ENCODE assay signal across 14 mouse cellular contexts in genomic region chr3:37608926-37609325, GRCm38 (mm10). TPM values are rescaled to one million over a fixed set of nuclear protein-coding genes. Genes with fewer than 3 reads are reported as not detected.
DNase-seq lines count a peak whose midpoint lies in the region; ATAC-seq and TF ChIP-seq lines count a peak whose summit lies in the region.
"Had no signal": no experiment of that assay in that cellular context is flagged by ENCODE, and none has a peak within 500 bp of the region (broad histone marks: within the 10 kb centered on the region; RNA-seq: fewer than 3 reads in every experiment).

No protein-coding gene starts in this region.

- no peak for TF ChIP-seq POLR2A in CH12.LX (IDR thresholded peaks at IDR 0.05; ENCODE audit: low read depth, low read length)

- no peak overlapping the region for H3K9ac ChIP-seq in liver, embryonic 12.5 days
- no peak overlapping the region for H3K9ac ChIP-seq in CH12.LX (ENCODE audit: insufficient read depth, low read depth)
- H3K9ac ChIP-seq in midbrain, embryonic 16.5 days (ENCODE audit: low read depth, low read length) = no peak overlapping the region
- H3K9ac ChIP-seq: forebrain, embryonic 15.5 days; midbrain, embryonic 12.5 days; neural tube, embryonic 13.5 days had no signal

- WGBS in liver, embryonic 12.5 days (ENCODE audit: insufficient replicate concordance) = 71% methylated on average over 4 of the region's 4 CpGs
- WGBS in midbrain, embryonic 16.5 days = 92% methylated on average over 4 of the region's 4 CpGs

- no peak overlapping the region for H3K27ac ChIP-seq in liver, embryonic 12.5 days
- no peak overlapping the region for H3K27ac ChIP-seq in CH12.LX (ENCODE audit: insufficient read depth, low read depth)
- no peak overlapping the region for H3K27ac ChIP-seq in midbrain, embryonic 16.5 days (ENCODE audit: low read length)
- H3K27ac ChIP-seq: forebrain, embryonic 15.5 days; midbrain, embryonic 12.5 days; neural tube, embryonic 13.5 days had no signal

- H3K4me2 ChIP-seq in liver, embryonic 12.5 days = no peak overlapping the region
- no peak overlapping the region for H3K4me2 ChIP-seq in CH12.LX (ENCODE audit: insufficient read depth, low read depth, poor library complexity, severe bottlenecking)
- H3K4me2 ChIP-seq in midbrain, embryonic 16.5 days (ENCODE audit: low read length) = no peak overlapping the region
- H3K4me2 ChIP-seq: forebrain, embryonic 15.5 days; midbrain, embryonic 12.5 days; neural tube, embryonic 13.5 days had no signal

- dilution Hi-C loops in CH12.LX (cut with MboI; ENCODE audit: extremely low pct_ligation_motif_present, extremely low pct_unique_long_range_greater_than_20kb, low sequenced_read_pairs) = no loop called here

- peak; percentile 42 for TF ChIP-seq RAD21 in CH12.LX (IDR thresholded peaks at IDR 0.05; ENCODE audit: low read depth, low read length)

- ATAC-seq in CD4-positive, CD25-positive, alpha-beta regulatory T cell, adult 4 months = no peak
- no peak for ATAC-seq in liver, embryonic 12.5 days
- no peak for ATAC-seq in midbrain, embryonic 16.5 days
- ATAC-seq: forebrain, embryonic 15.5 days; inflammation-experienced regulatory T-cells, adult 6 months had no signal

- in situ Hi-C loops in CH12.LX (cut with MboI; ENCODE audit: low pct_ligation_motif_present, low pct_unique_long_range_greater_than_20kb, low sequenced_read_pairs) = no loop called here

- TF ChIP-seq EP300 in CH12.LX (IDR thresholded peaks at IDR 0.05; ENCODE audit: low read length) = no peak

- peaks cover 4% of the 10 kb centered on the region; the same call in 1 of the 2 replicates for H3K9me3 ChIP-seq in liver, embryonic 12.5 days (replicated peaks)
- H3K9me3 ChIP-seq in CH12.LX (replicated peaks; ENCODE audit: low read length) = peaks cover 2% of the 10 kb centered on the region
- no peaks in the 10 kb centered on the region for H3K9me3 ChIP-seq in midbrain, embryonic 16.5 days (replicated peaks; ENCODE audit: control insufficient read depth, low read length, poor library complexity, severe bottlenecking)
- H3K9me3 ChIP-seq: forebrain, embryonic 15.5 days; midbrain, embryonic 12.5 days; neural tube, embryonic 13.5 days had no signal

- H3K4me3 ChIP-seq in liver, embryonic 12.5 days = no peak overlapping the region
- H3K4me3 ChIP-seq in CH12.LX (replicated peaks in 1 of 3; ENCODE audit: low read depth in 2 of 3, low read length in 2 of 3, poor library complexity in 1 of 3) = no peak overlapping the region
- no peak overlapping the region for H3K4me3 ChIP-seq in midbrain, embryonic 16.5 days (ENCODE audit: low read depth, low read length)
- H3K4me3 ChIP-seq: forebrain, embryonic 15.5 days; midbrain, embryonic 12.5 days; neural tube, embryonic 13.5 days had no signal

- H3K4me1 ChIP-seq in liver, embryonic 12.5 days = 0 out of 2 replicates have a peak, but pooled peaks cover 4% of the 10 kb centered on the region
- peaks cover 0 to 2% of the 10 kb centered on the region in 2 experiments; a peak in 1 of 4 replicates for H3K4me1 ChIP-seq in CH12.LX (ENCODE audit: control insufficient read depth in 1 of 2, insufficient read depth in 2 of 2)
- peaks cover 11% of the 10 kb centered on the region for H3K4me1 ChIP-seq in midbrain, embryonic 16.5 days (ENCODE audit: control insufficient read depth, insufficient read depth, low read length)

- peaks cover 17% of the 10 kb centered on the region; the same call in 1 of the 2 replicates for H3K27me3 ChIP-seq in liver, embryonic 12.5 days (replicated peaks)
- no peaks in the 10 kb centered on the region for H3K27me3 ChIP-seq in CH12.LX (replicated peaks)
- no peaks in the 10 kb centered on the region for H3K27me3 ChIP-seq in midbrain, embryonic 16.5 days (ENCODE audit: control insufficient read depth, insufficient read depth, low read depth, low read length)
- H3K27me3 ChIP-seq: forebrain, embryonic 15.5 days; midbrain, embryonic 12.5 days; neural tube, embryonic 13.5 days had no signal

- no peaks in the 10 kb centered on the region for H3K79me2 ChIP-seq in CH12.LX (replicated peaks; ENCODE audit: control insufficient read depth, extremely low read depth, insufficient read depth, poor library complexity, severe bottlenecking)

- H3K36me3 ChIP-seq in liver, embryonic 12.5 days = no peaks in the 10 kb centered on the region
- H3K36me3 ChIP-seq in CH12.LX (replicated peaks in 1 of 2; ENCODE audit: control insufficient read depth in 1 of 2, insufficient read depth in 1 of 2, low read length in 1 of 2) = no peaks in the 10 kb centered on the region
- H3K36me3 ChIP-seq in midbrain, embryonic 16.5 days (ENCODE audit: control insufficient read depth, insufficient read depth, low read length) = no peaks in the 10 kb centered on the region
- H3K36me3 ChIP-seq: forebrain, embryonic 15.5 days; midbrain, embryonic 12.5 days; neural tube, embryonic 13.5 days had no signal

- peak; percentile 36 for DNase-seq in CD4-positive, CD25-positive, alpha-beta regulatory T cell, adult 2 months (ENCODE audit: low read depth, low spot score)
- DNase-seq in liver (peak; percentile 32), CH12.LX (ENCODE audit: extremely low read depth) (peak; percentile 14)
- DNase-seq in c-Kit-positive CD71-positive TER-119-negative erythroid progenitor cells, embryonic 14.5 days (ENCODE audit: low read depth) = peak; percentile 21
- no peak for DNase-seq in adrenal gland, postnatal 14 days
- DNase-seq: cerebellum, postnatal 25 days; lung, postnatal 10 days had no signal

- peak in 1 of 2 experiments; percentile 48; a peak in 2 of 4 replicates for TF ChIP-seq CTCF in CH12.LX (conservative IDR thresholded peaks at IDR 0.05 in 1 of 2, IDR thresholded peaks at IDR 0.05 in 1 of 2; ENCODE audit: low read depth in 2 of 2, low read length in 2 of 2)

TF ChIP-seq in CH12.LX, 34 proteins besides CTCF, POLR2A, EP300 and RAD21:
- TF ChIP-seq SMC3 (IDR thresholded peaks at IDR 0.05; ENCODE audit: low read depth, low read length) (peak; percentile 14; the same call in 1 of the 2 replicates), IRF4 (IDR thresholded peaks at IDR 0.05; ENCODE audit: low read depth, low read length) (no peak)

RNA-seq across cellular contexts. Expression of gene Spry1, which starts 30.8 kb away (rescaled TPM):
- polyA plus RNA-seq in CD4-positive, CD25-positive, alpha-beta regulatory T cell, adult 4 months (2017; shearing (Covaris generic)) = 10 to 100 TPM in 1 of 2 experiments, 1 to 10 TPM in 1; 9.2 to 11.5 TPM
- polyA plus RNA-seq in liver, embryonic 12.5 days (2016; fragmentation: Nextera tagmentation; extraction: Ambion mirVana) = 4.3 and 4.7 TPM in 2 replicates
- total RNA-seq in CH12.LX (2012; rRNA removed) = not detected in 2 replicates
- total RNA-seq in CH12.LX (2014; rRNA removed) = not detected in 2 replicates
- polyA plus RNA-seq in CH12.LX (2012; ENCODE audit: insufficient read length, low read depth) = not detected in 2 replicates
- 25.0 and 28.0 TPM in 2 replicates for total RNA-seq in adrenal gland, postnatal 14 days (2021)
- 6.5 and 8.8 TPM in 2 replicates for polyA plus RNA-seq in midbrain, embryonic 16.5 days (2015; fragmentation: Nextera tagmentation; extraction: Ambion mirVana)
